Mouse (Mus musculus): ENCODE data around the gene Polr2a. TPM values are rescaled to one million over a fixed set of nuclear protein-coding genes. Genes with fewer than 3 reads are reported as not detected.
A peak's percentile ranks its signal among the peaks of the same experiment; 100 is the strongest.

The Polr2a gene
- polyA plus RNA-seq, 1 experiment = 69.5 TPM

- no peak for TF ChIP-seq MYOD1 (IDR thresholded peaks at IDR 0.05; ENCODE audit: control insufficient read depth in 1 of 3, insufficient read length in 2 of 3, low read depth in 2 of 3)
- TF ChIP-seq TCF3 (IDR thresholded peaks at IDR 0.05; ENCODE audit: insufficient read length, low read depth) = no peak
- TF ChIP-seq POLR2A (IDR thresholded peaks at IDR 0.05; ENCODE audit: insufficient read length, low read depth) = peak; percentile 19
- no peak for TF ChIP-seq MAX (IDR thresholded peaks at IDR 0.05; ENCODE audit: low read depth)
- peak; percentile 30 for TF ChIP-seq POLR2AphosphoS2 (IDR thresholded peaks at IDR 0.05; ENCODE audit: insufficient read length, low read depth)
- TF ChIP-seq E2F4 (IDR thresholded peaks at IDR 0.05; ENCODE audit: insufficient read depth) = no peak
- TF ChIP-seq REST (IDR thresholded peaks at IDR 0.05; ENCODE audit: insufficient read depth, insufficient read length) = no peak
- no peak for TF ChIP-seq USF1 (IDR thresholded peaks at IDR 0.05; ENCODE audit: low read depth)
- peak in 1 of 3 experiments; percentile 30 for TF ChIP-seq MYOG (IDR thresholded peaks at IDR 0.05; ENCODE audit: control insufficient read depth in 1 of 3, insufficient read depth in 1 of 3, insufficient read length in 2 of 3, low read depth in 2 of 3)
- H3K36me3 ChIP-seq (ENCODE audit: control insufficient read depth, insufficient read depth) = peaks cover 4% of the 10 kb centered on the region
- no peaks in the 10 kb centered on the region for H3K79me2 ChIP-seq (ENCODE audit: control insufficient read depth, insufficient read depth)
- no peaks in the 10 kb centered on the region for H3K27me3 ChIP-seq (ENCODE audit: control insufficient read depth, insufficient read depth, insufficient read length)
- peak within 1 kb of the TSS; percentile 3 for H3ac ChIP-seq (ENCODE audit: control insufficient read depth, insufficient read length)
- peak within 1 kb of the TSS; percentile 65 for H3K4me3 ChIP-seq
- peak within 1 kb of the TSS; percentile 99 for H3K4me2 ChIP-seq (ENCODE audit: low read depth)
Measured at GRCm38 (mm10) chr11:69801379-69801977, 43.0 kb upstream of the Polr2a start, which contains the start of gene Fgf11. Gene Fgf11 (minus strand): TSS chr11:69801857.

GRCm38 (mm10) chr11:69800392-69801197, 42.2 kb upstream of the Polr2a start:
- Histone ChIP-seq H3K36me3 (ENCODE audit: control insufficient read depth, insufficient read depth) (peaks cover 4% of the 10 kb centered on the region), H3K4me3 (peak overlapping the region; percentile 65), H3K4me2 (ENCODE audit: low read depth) (peak overlapping the region; percentile 99), H3ac (ENCODE audit: control insufficient read depth, insufficient read length) (peak overlapping the region; percentile 3), H3K27me3 (ENCODE audit: control insufficient read depth, insufficient read depth, insufficient read length) (no peaks in the 10 kb centered on the region), H3K79me2 (ENCODE audit: control insufficient read depth, insufficient read depth) (no peaks in the 10 kb centered on the region)
- TF ChIP-seq USF1 (IDR thresholded peaks at IDR 0.05; ENCODE audit: low read depth) (peak; percentile 28), REST (IDR thresholded peaks at IDR 0.05; ENCODE audit: insufficient read depth, insufficient read length) (no peak)

- TF ChIP-seq MYOD1 (IDR thresholded peaks at IDR 0.05; ENCODE audit: control insufficient read depth in 1 of 3, insufficient read length in 2 of 3, low read depth in 2 of 3) (peak in 2 of 3 experiments; percentile 98 to 99), E2F4 (IDR thresholded peaks at IDR 0.05; ENCODE audit: insufficient read depth) (no peak), TCF3 (IDR thresholded peaks at IDR 0.05; ENCODE audit: insufficient read length, low read depth) (peak; percentile 86), REST (IDR thresholded peaks at IDR 0.05; ENCODE audit: insufficient read depth, insufficient read length) (no peak), POLR2AphosphoS2 (IDR thresholded peaks at IDR 0.05; ENCODE audit: insufficient read length, low read depth) (peak; percentile 34), MYOG (IDR thresholded peaks at IDR 0.05; ENCODE audit: control insufficient read depth in 1 of 3, insufficient read depth in 1 of 3, insufficient read length in 2 of 3, low read depth in 2 of 3) (peak; percentile 71 to 100 (median 99)), TCF12 (IDR thresholded peaks at IDR 0.05; ENCODE audit: insufficient read depth, poor library complexity, severe bottlenecking) (peak; percentile 48), USF1 (IDR thresholded peaks at IDR 0.05; ENCODE audit: low read depth) (no peak), MAX (IDR thresholded peaks at IDR 0.05; ENCODE audit: low read depth) (no peak), SRF (IDR thresholded peaks at IDR 0.05; ENCODE audit: control insufficient read depth, insufficient read length, low read depth) (no peak), CEBPB (IDR thresholded peaks at IDR 0.05; ENCODE audit: insufficient read depth, poor library complexity, severe bottlenecking) (no peak), POLR2A (IDR thresholded peaks at IDR 0.05; ENCODE audit: insufficient read length, low read depth) (peak; percentile 37)
- H3ac ChIP-seq (ENCODE audit: control insufficient read depth, insufficient read length) = no peak overlapping the region
- peak overlapping the region; percentile 99 for H3K4me2 ChIP-seq (ENCODE audit: low read depth)
- H3K36me3 ChIP-seq (ENCODE audit: control insufficient read depth, insufficient read depth) = peaks cover 4% of the 10 kb centered on the region
- H3K79me2 ChIP-seq (ENCODE audit: control insufficient read depth, insufficient read depth) = no peaks in the 10 kb centered on the region
- no peaks in the 10 kb centered on the region for H3K27me3 ChIP-seq (ENCODE audit: control insufficient read depth, insufficient read depth, insufficient read length)
- H3K4me3 ChIP-seq = peak overlapping the region; percentile 65
Measured at GRCm38 (mm10) chr11:69800138-69800391, 41.6 kb upstream of the Polr2a start.

- Histone ChIP-seq H3K27me3 (ENCODE audit: control insufficient read depth, insufficient read depth, insufficient read length) (no peaks in the 10 kb centered on the region), H3K79me2 (ENCODE audit: control insufficient read depth, insufficient read depth) (no peaks in the 10 kb centered on the region), H3ac (ENCODE audit: control insufficient read depth, insufficient read length) (no peak overlapping the region), H3K4me2 (ENCODE audit: low read depth) (peak overlapping the region; percentile 99), H3K4me3 (peak overlapping the region; percentile 65), H3K36me3 (ENCODE audit: control insufficient read depth, insufficient read depth) (peaks cover 4% of the 10 kb centered on the region)
- TF ChIP-seq MYOG (IDR thresholded peaks at IDR 0.05; ENCODE audit: control insufficient read depth in 1 of 3, insufficient read depth in 1 of 3, insufficient read length in 2 of 3, low read depth in 2 of 3) = peak in 1 of 3 experiments; percentile 6
- TF ChIP-seq TCF12 (IDR thresholded peaks at IDR 0.05; ENCODE audit: insufficient read depth, poor library complexity, severe bottlenecking) = no peak
- peak in 1 of 3 experiments; percentile 61 for TF ChIP-seq MYOD1 (IDR thresholded peaks at IDR 0.05; ENCODE audit: control insufficient read depth in 1 of 3, insufficient read length in 2 of 3, low read depth in 2 of 3)
Measured at GRCm38 (mm10) chr11:69799394-69800137, 41.1 kb upstream of the Polr2a start.

GRCm38 (mm10) chr11:69797924-69798323, 39.5 kb upstream of the Polr2a start:
- H3ac ChIP-seq (ENCODE audit: control insufficient read depth, insufficient read length) = no peak overlapping the region
- no peak overlapping the region for H3K4me3 ChIP-seq
- peaks cover 4% of the 10 kb centered on the region for H3K36me3 ChIP-seq (ENCODE audit: control insufficient read depth, insufficient read depth)
- H3K79me2 ChIP-seq (ENCODE audit: control insufficient read depth, insufficient read depth) = no peaks in the 10 kb centered on the region
- H3K4me2 ChIP-seq (ENCODE audit: low read depth) = peak overlapping the region; percentile 38
- no peaks in the 10 kb centered on the region for H3K27me3 ChIP-seq (ENCODE audit: control insufficient read depth, insufficient read depth, insufficient read length)
- TF ChIP-seq CEBPB (IDR thresholded peaks at IDR 0.05; ENCODE audit: insufficient read depth, poor library complexity, severe bottlenecking) (0 out of 2 replicates have a peak, but pooled peaks have one; percentile 4), MYOD1 (IDR thresholded peaks at IDR 0.05; ENCODE audit: control insufficient read depth in 1 of 3, insufficient read length in 2 of 3, low read depth in 2 of 3) (peak in 2 of 3 experiments; percentile 39 to 81), MAX (IDR thresholded peaks at IDR 0.05; ENCODE audit: low read depth) (no peak), REST (IDR thresholded peaks at IDR 0.05; ENCODE audit: insufficient read depth, insufficient read length) (no peak), USF1 (IDR thresholded peaks at IDR 0.05; ENCODE audit: low read depth) (no peak), TCF12 (IDR thresholded peaks at IDR 0.05; ENCODE audit: insufficient read depth, poor library complexity, severe bottlenecking) (no peak), TCF3 (IDR thresholded peaks at IDR 0.05; ENCODE audit: insufficient read length, low read depth) (no peak), MYOG (IDR thresholded peaks at IDR 0.05; ENCODE audit: control insufficient read depth in 1 of 3, insufficient read depth in 1 of 3, insufficient read length in 2 of 3, low read depth in 2 of 3) (peak in 1 of 3 experiments; percentile 64), E2F4 (IDR thresholded peaks at IDR 0.05; ENCODE audit: insufficient read depth) (no peak)
